Mouse (Mus musculus) heart, embryonic 11.5 days (tissue): ENCODE results near the gene Srgap2. TPM values are rescaled to one million over a fixed set of nuclear protein-coding genes. Genes with fewer than 3 reads are reported as not detected.

ENCODE experiments used
- ATAC-seq: fragments of 200-750 bp; cut with Nextera tagmentation; replicated peaks from 2 replicates; pipeline ENCODE4 v1.8.0; 2017; ENCODE audit warnings: moderate library complexity; ENCODE audit not compliant: insufficient number of reproducible peaks, low FRiP score, low TSS enrichment
- H3K27ac ChIP-seq: fragments of 300-500 bp; sonication (generic); 2 replicates; pipeline ENCODE4 v1.5.1; 2014; ENCODE audit warnings: mild to moderate bottlenecking, low read depth, low read length
- H3K27me3 ChIP-seq: fragments of 300-500 bp; sonication (generic); 2 replicates; pipeline ENCODE4 v1.6.1; 2014; ENCODE audit warnings: mild to moderate bottlenecking, low read length, mixed read lengths; ENCODE audit not compliant: control insufficient read depth, insufficient read depth
- H3K36me3 ChIP-seq: fragments of 300-500 bp; sonication (generic); 2 replicates; pipeline ENCODE4 v1.6.1; 2014; ENCODE audit warnings: mild to moderate bottlenecking, low read length, moderate library complexity, mixed read lengths; ENCODE audit not compliant: control insufficient read depth, insufficient read depth
- H3K4me1 ChIP-seq: fragments of 300-500 bp; sonication (generic); 2 replicates; pipeline ENCODE4 v1.6.1; 2014; ENCODE audit warnings: low read length; ENCODE audit not compliant: control insufficient read depth, insufficient read depth
- H3K4me2 ChIP-seq: fragments of 300-500 bp; sonication (generic); 2 replicates; pipeline ENCODE4 v1.6.1; 2014; ENCODE audit warnings: mild to moderate bottlenecking, moderate library complexity
- H3K4me3 ChIP-seq: fragments of 300-500 bp; sonication (generic); 2 replicates; pipeline ENCODE4 v1.5.1; 2014; ENCODE audit warnings: low read depth, low read length
- H3K9ac ChIP-seq: fragments of 300-500 bp; sonication (generic); 2 replicates; pipeline ENCODE4 v1.6.1; 2014; ENCODE audit warnings: mild to moderate bottlenecking, low read depth, low read length, moderate library complexity
- H3K9me3 ChIP-seq: fragments of 300-500 bp; sonication (generic); replicated peaks from 2 replicates; pipeline ENCODE4 v1.6.1; 2016; ENCODE audit warnings: low read length; ENCODE audit not compliant: control insufficient read depth
- WGBS: fragments of 180-500 bp; shearing (Covaris S2); extraction: QIAGEN DNeasy Blood & Tissue Kit; methylation state at CpG from one replicate; pipeline ENCODE4 v1.1.7; 2014; ENCODE audit not compliant: insufficient replicate concordance; 5-methylcytosine and 5-hydroxymethylcytosine counted together
- polyA plus RNA-seq: library from polyadenylated mRNA; unstranded; fragments of >200 nt; fragmentation: Nextera tagmentation; extraction: Ambion mirVana; gene quantifications from 2 replicates; pipeline ENCODE4 v1.2.1, GENCODE M21; 2014

The Srgap2 gene
- polyA plus RNA-seq, 1 experiment from 2014 or later = 23.3 TPM

- H3K9ac ChIP-seq = no peak overlapping the region
- H3K27ac ChIP-seq = no peak overlapping the region
- peak overlapping the region; percentile 31 for H3K4me2 ChIP-seq
These were observed 35.6 kb downstream of the Srgap2 start for GRCm38 (mm10) chr1:131491579-131491978.

GRCm38 (mm10) chr1:131489312-131489711, 37.8 kb downstream of the Srgap2 start:
- Histone ChIP-seq H3K9ac (no peak overlapping the region), H3K4me2 (no peak overlapping the region), H3K27me3 (no peaks in the 10 kb centered on the region), H3K36me3 (no peaks in the 10 kb centered on the region), H3K27ac (no peak overlapping the region), H3K4me3 (no peak overlapping the region), H3K4me1 (peaks cover 40% of the 10 kb centered on the region), H3K9me3 (no peaks in the 10 kb centered on the region)
- no peak for ATAC-seq
- WGBS = 73% methylated on average over 3 of the region's 3 CpGs

More at GRCm38 (mm10) chr1:131491579-131491978, 35.6 kb downstream of the Srgap2 start:
- Histone ChIP-seq H3K4me3 (no peak overlapping the region), H3K27me3 (no peaks in the 10 kb centered on the region), H3K4me1 (peaks cover 40% of the 10 kb centered on the region), H3K36me3 (no peaks in the 10 kb centered on the region), H3K9me3 (no peaks in the 10 kb centered on the region)
- 25% methylated on average over 4 of the region's 4 CpGs for WGBS
- no peak for ATAC-seq

DNA sequence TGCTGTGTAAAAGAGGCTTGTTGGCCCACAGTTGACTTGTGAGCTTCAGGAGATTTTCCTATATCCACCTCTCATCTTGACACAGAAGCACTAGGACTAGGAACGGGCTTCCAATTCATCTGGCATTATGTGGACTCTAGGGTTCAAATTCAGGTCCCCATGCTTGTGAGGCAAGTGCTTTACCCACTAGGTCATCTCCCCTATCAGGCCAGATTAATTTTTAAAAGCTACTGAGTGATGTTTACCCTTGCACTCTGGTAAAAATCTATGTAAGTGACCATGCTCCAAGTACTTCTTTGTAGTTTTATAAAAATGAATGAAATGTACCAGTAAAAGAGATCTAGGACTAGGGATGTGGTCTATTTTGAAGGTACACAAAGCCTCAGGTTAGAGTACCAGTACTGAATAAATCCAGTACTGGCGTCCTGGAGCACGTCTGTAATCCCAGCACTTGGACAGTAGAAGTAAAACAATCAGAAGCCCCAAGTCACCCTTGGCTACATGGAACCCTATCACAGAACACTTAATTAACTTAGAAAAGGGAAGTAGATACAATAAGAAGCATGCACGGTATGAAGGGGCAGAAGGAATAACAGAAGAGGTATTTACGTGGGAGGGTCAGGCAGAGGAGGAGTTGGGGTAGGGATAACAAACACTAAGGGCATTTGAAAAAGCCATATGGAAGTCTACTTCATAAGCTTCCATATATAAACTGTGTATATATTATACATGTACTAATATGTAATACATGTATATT, 40.9 kb downstream of the Srgap2 start:
- no peaks in the 10 kb centered on the region for H3K36me3 ChIP-seq
- H3K4me2 ChIP-seq = no peak overlapping the region
- peaks cover 25% of the 10 kb centered on the region for H3K4me1 ChIP-seq
- no peak overlapping the region for H3K9ac ChIP-seq
- no peak overlapping the region for H3K27ac ChIP-seq
- no peaks in the 10 kb centered on the region for H3K27me3 ChIP-seq
- WGBS = 65% methylated on average over 5 of the region's 5 CpGs
- no peak overlapping the region for H3K4me3 ChIP-seq
- H3K9me3 ChIP-seq = no peaks in the 10 kb centered on the region
- ATAC-seq = no peak

GRCm38 (mm10) chr1:131482242-131482641, 44.9 kb downstream of the Srgap2 start:
- Histone ChIP-seq H3K4me3 (no peak overlapping the region), H3K27me3 (no peaks in the 10 kb centered on the region), H3K36me3 (no peaks in the 10 kb centered on the region; the same call in 1 of the 2 replicates), H3K4me1 (peaks cover 21% of the 10 kb centered on the region), H3K27ac (no peak overlapping the region), H3K9ac (no peak overlapping the region), H3K4me2 (no peak overlapping the region), H3K9me3 (peaks cover 6% of the 10 kb centered on the region; the same call in 1 of the 2 replicates)
- WGBS = 85% methylated on average over 3 of the region's 3 CpGs
- no peak for ATAC-seq

- H3K27ac ChIP-seq = no peak overlapping the region
- peaks cover 6% of the 10 kb centered on the region; the same call in 1 of the 2 replicates for H3K9me3 ChIP-seq
- no peak overlapping the region for H3K4me2 ChIP-seq
- no peaks in the 10 kb centered on the region for H3K27me3 ChIP-seq
- ATAC-seq = no peak
- H3K9ac ChIP-seq = no peak overlapping the region
- H3K36me3 ChIP-seq = no peaks in the 10 kb centered on the region; the same call in 1 of the 2 replicates
- H3K4me3 ChIP-seq = no peak overlapping the region
- H3K4me1 ChIP-seq = peaks cover 15% of the 10 kb centered on the region
These were observed 45.8 kb downstream of the Srgap2 start for GRCm38 (mm10) chr1:131481391-131481790.

DNA sequence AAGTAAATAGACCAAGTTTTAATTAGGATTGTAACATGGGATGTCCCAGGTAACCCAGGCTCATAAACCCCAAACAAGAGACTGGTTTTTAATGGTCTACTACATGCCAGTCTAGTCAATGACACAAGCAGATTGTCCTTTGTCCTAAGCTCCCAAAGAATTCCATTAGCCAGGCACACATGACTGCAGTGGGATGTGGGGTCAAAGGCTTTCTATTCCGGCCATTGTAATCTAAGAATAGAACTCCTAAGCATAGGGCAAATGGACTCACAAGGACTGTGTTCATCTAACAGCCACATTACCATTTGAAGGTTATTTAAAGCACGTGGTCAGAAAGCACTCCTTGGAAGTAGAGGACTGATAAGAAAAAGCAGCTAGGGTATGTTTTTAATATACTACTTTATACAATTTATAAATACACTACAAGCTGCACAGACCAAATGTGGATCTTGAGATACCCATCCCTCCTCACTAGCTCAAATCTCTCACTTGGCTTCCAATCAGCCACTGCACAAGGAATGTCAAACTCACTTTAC, 48.3 kb downstream of the Srgap2 start:
- Histone ChIP-seq H3K27me3 (no peaks in the 10 kb centered on the region), H3K27ac (peak overlapping the region; percentile 69), H3K4me1 (peaks cover 12% of the 10 kb centered on the region), H3K9me3 (peaks cover 6% of the 10 kb centered on the region; the same call in 1 of the 2 replicates), H3K9ac (no peak overlapping the region), H3K4me3 (no peak overlapping the region), H3K4me2 (no peak overlapping the region), H3K36me3 (no peaks in the 10 kb centered on the region; the same call in 1 of the 2 replicates)
- 0 out of 2 replicates have a peak, but pooled peaks have one; percentile 46 for ATAC-seq
- WGBS = 21% methylated on average over 2 of the region's 2 CpGs

GRCm38 (mm10) chr1:131475306-131475705, 51.8 kb downstream of the Srgap2 start:
- Histone ChIP-seq H3K27me3 (no peaks in the 10 kb centered on the region), H3K36me3 (no peaks in the 10 kb centered on the region; the same call in 1 of the 2 replicates), H3K9ac (no peak overlapping the region), H3K4me3 (no peak overlapping the region), H3K9me3 (peaks cover 4% of the 10 kb centered on the region; the same call in 1 of the 2 replicates), H3K4me1 (peaks cover 3% of the 10 kb centered on the region; the same call in 1 of the 2 replicates), H3K4me2 (no peak overlapping the region), H3K27ac (no peak overlapping the region)
- ATAC-seq = no peak

- ATAC-seq = no peak
- no peak overlapping the region for H3K27ac ChIP-seq
- H3K4me3 ChIP-seq = no peak overlapping the region
These were observed 53.5 kb downstream of the Srgap2 start for GRCm38 (mm10) chr1:131473631-131474118.

More at GRCm38 (mm10) chr1:131473631-131474118, 53.5 kb downstream of the Srgap2 start:
- H3K27me3 ChIP-seq = no peaks in the 10 kb centered on the region
- no peaks in the 10 kb centered on the region for H3K36me3 ChIP-seq
- no peaks in the 10 kb centered on the region for H3K9me3 ChIP-seq
- no peak overlapping the region for H3K4me2 ChIP-seq
- peaks cover 3% of the 10 kb centered on the region; the same call in 1 of the 2 replicates for H3K4me1 ChIP-seq
- no peak overlapping the region for H3K9ac ChIP-seq
